Mouse (Mus musculus) liver, embryonic 14.5 days (tissue): ENCODE measurements around the gene Cracr2b.

ENCODE experiments used
- CTCF ChIP-seq: IDR thresholded peaks from 2 replicates; pipeline ENCODE4 v1.5.1; 2016; ENCODE audit warnings: antibody characterized with exemption, low read depth, control low read depth
- EP300 ChIP-seq: IDR thresholded peaks from 2 replicates; pipeline ENCODE4 v1.6.1; 2016; ENCODE audit warnings: antibody characterized with exemption, low read depth

GRCm38 (mm10) chr7:141472226-141472625 lies 11.3 kb downstream of the Cracr2b start:
- TF ChIP-seq CTCF (no peak), EP300 (no peak)
